In the genomic region with DNA sequence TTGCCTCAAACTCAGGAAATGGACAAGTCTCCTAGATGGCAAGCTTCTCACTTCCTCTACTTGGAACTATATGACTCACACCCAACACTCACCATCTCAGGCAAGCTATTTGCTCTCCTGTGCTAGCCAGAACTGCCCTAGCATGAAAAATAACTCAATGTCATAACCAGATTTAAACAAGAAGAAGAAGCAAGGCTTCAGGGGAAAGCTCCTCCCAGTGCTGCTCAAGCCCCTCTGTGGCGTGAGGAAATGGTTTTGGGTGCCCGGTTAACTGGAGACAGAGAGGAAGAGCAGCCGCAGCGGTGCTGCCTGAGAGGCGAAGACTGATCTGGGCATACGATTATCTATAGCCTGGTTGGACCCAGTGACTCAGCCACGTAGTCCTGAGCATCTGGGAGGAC, we compare ENCODE assay signal across 10 mouse cellular contexts. TPM values are rescaled to one million over a fixed set of nuclear protein-coding genes. Genes with fewer than 3 reads are reported as not detected.
DNase-seq lines count a peak whose midpoint lies in the region; TF ChIP-seq lines count a peak whose summit lies in the region.
"Had no signal": no experiment of that assay in that cellular context is flagged by ENCODE, and none has a peak within 500 bp of the region (broad histone marks: within the 10 kb centered on the region; RNA-seq: fewer than 3 reads in every experiment).

No protein-coding gene starts in this region.

- no peak overlapping the region for H3K4me3 ChIP-seq in liver, adult 2 months (ENCODE audit: insufficient read depth, low read depth, low read length)
- peak overlapping the region; percentile 30 for H3K4me3 ChIP-seq in bone marrow macrophage, adult 2 months (ENCODE audit: insufficient read depth, low read length)
- H3K4me3 ChIP-seq: midbrain, embryonic 13.5 days had no signal

- H3K4me1 ChIP-seq in liver, adult 2 months (ENCODE audit: control insufficient read depth, insufficient read depth, low read length), result peaks cover 11% of the 10 kb centered on the region
- peaks cover 53% of the 10 kb centered on the region for H3K4me1 ChIP-seq in bone marrow macrophage, adult 2 months (ENCODE audit: control insufficient read depth, insufficient read depth, low read length)
- H3K4me1 ChIP-seq: midbrain, embryonic 13.5 days had no signal

- H3K79me2 ChIP-seq in liver, adult 2 months (ENCODE audit: control insufficient read depth, insufficient read depth, low read length), result no peaks in the 10 kb centered on the region

- 76% methylated on average over 7 of the region's 7 CpGs for WGBS in liver, adult 2 months

- no peak for TF ChIP-seq CTCF in liver, adult 2 months (IDR thresholded peaks at IDR 0.05; ENCODE audit: low read depth, low read length)
- no peak for TF ChIP-seq CTCF in bone marrow macrophage, adult 2 months (IDR thresholded peaks at IDR 0.05; ENCODE audit: low read depth, low read length)

- H3K9ac ChIP-seq in liver, adult 2 months (ENCODE audit: low read depth, low read length), result no peak overlapping the region
- H3K9ac ChIP-seq: midbrain, embryonic 13.5 days had no signal

- no peak overlapping the region for H3K27ac ChIP-seq in liver, adult 2 months (replicated peaks; ENCODE audit: insufficient read depth, low read depth, low read length)
- peak overlapping the region; percentile 94 for H3K27ac ChIP-seq in bone marrow macrophage, adult 2 months (ENCODE audit: insufficient read depth, low read depth, low read length)
- H3K27ac ChIP-seq: midbrain, embryonic 13.5 days had no signal

- H3K36me3 ChIP-seq in liver, adult 2 months (ENCODE audit: control insufficient read depth, insufficient read depth, low read length), result no peaks in the 10 kb centered on the region
- H3K36me3 ChIP-seq: midbrain, embryonic 13.5 days had no signal

- no peak for TF ChIP-seq POLR2A in liver, adult 2 months (IDR thresholded peaks at IDR 0.05; ENCODE audit: extremely low read depth, insufficient read depth, low read length)
- no peak for TF ChIP-seq POLR2A in bone marrow macrophage, adult 2 months (IDR thresholded peaks at IDR 0.05; ENCODE audit: borderline replicate concordance, low read depth, low read length)

- no peaks in the 10 kb centered on the region for H3K27me3 ChIP-seq in liver, adult 2 months (ENCODE audit: control insufficient read depth, insufficient read depth, low read length)
- H3K27me3 ChIP-seq: midbrain, embryonic 13.5 days had no signal

- peak; percentile 31 for DNase-seq in liver, adult 2 months (ENCODE audit: extremely low read depth, low read depth, low spot score)
- no peak for DNase-seq in liver
- DNase-seq in lung, postnatal 36 days, result peak; percentile 17
- DNase-seq in thymus, postnatal 0 days (ENCODE audit: low spot score), result peak; percentile 42
- DNase-seq in embryo, embryonic 9.5 days (ENCODE audit: extremely low spot score), result no peak
- no peak for DNase-seq in cerebellum, postnatal 4 days (ENCODE audit: low spot score in 2 of 2)
- DNase-seq in gastrocnemius, postnatal 25 days, result no peak
- DNase-seq: cerebellum, postnatal 14 days had no signal

RNA-seq across cellular contexts. Expression of a gene that starts 8.8 kb away (rescaled TPM):
- 25.7 and 26.0 TPM in 2 replicates for total RNA-seq in liver, adult 2 months (2014; rRNA removed)
- 7.5 and 8.0 TPM in 2 replicates for polyA plus RNA-seq in liver, adult 2 months (2012; rRNA removed)
- polyA plus RNA-seq in bone marrow macrophage, adult 2 months (2012; ENCODE audit: insufficient read depth, insufficient read length, missing spikeins), result 57.0 and 59.0 TPM in 2 replicates
- 14.8 and 16.9 TPM in 2 replicates for polyA plus RNA-seq in thymus, postnatal 0 days (2015; fragmentation: Nextera tagmentation; extraction: Ambion mirVana)
- total RNA-seq in gastrocnemius, postnatal 25 days (2021), result 10 to 100 TPM; 15.6 to 17.5 TPM

Comparison
In these comparisons a context has a peak if more than half of its experiments do, and no peak if none do; other contexts are left out.
1. DNase-seq: peak in liver, adult 2 months (single experiment), lung, postnatal 36 days (single experiment) and thymus, postnatal 0 days (single experiment); none in liver (single experiment), embryo, embryonic 9.5 days (single experiment), cerebellum, postnatal 4 days (0 of 2) and gastrocnemius, postnatal 25 days (single experiment).